Mouse (Mus musculus): ENCODE data around the gene Ccdc34.

The Ccdc34 gene

GRCm38 (mm10) chr2:110005164-110005563, 12.5 kb upstream of the Ccdc34 start:
- WGBS = 74% methylated on average over 3 of the region's 3 CpGs

GRCm38 (mm10) chr2:110005596-110006239, 11.9 kb upstream of the Ccdc34 start:
- 94% methylated on average over 3 of the region's 3 CpGs for WGBS

- WGBS = 90% methylated on average over 10 of the region's 10 CpGs
These were observed 10.0 kb upstream of the Ccdc34 start for GRCm38 (mm10) chr2:110007423-110008267.

GRCm38 (mm10) chr2:110012184-110012725, 5.4 kb upstream of the Ccdc34 start:
- 90% methylated on average over 13 of the region's 13 CpGs for WGBS

GRCm38 (mm10) chr2:110017087-110017486, 530 bp upstream of the Ccdc34 start:
- WGBS = 37% methylated on average over 7 of the region's 7 CpGs

- WGBS = 65% methylated on average over 4 of the region's 4 CpGs
These were observed 2.0 kb downstream of the Ccdc34 start for GRCm38 (mm10) chr2:110019656-110020055.

GRCm38 (mm10) chr2:110020430-110020829, 2.8 kb downstream of the Ccdc34 start:
- WGBS = 93% methylated on average over 1 of the region's 1 CpGs

GRCm38 (mm10) chr2:110036265-110036664, 18.6 kb downstream of the Ccdc34 start:
- 71% methylated on average over 4 of the region's 4 CpGs for WGBS

GRCm38 (mm10) chr2:110036665-110037064, 19.0 kb downstream of the Ccdc34 start:
- WGBS = 72% methylated on average over 4 of the region's 4 CpGs

- 88% methylated on average over 2 of the region's 2 CpGs for WGBS
These were observed 19.6 kb downstream of the Ccdc34 start for GRCm38 (mm10) chr2:110037221-110037620.

- 62% methylated on average over 5 of the region's 5 CpGs for WGBS
These were observed 20.7 kb downstream of the Ccdc34 start for GRCm38 (mm10) chr2:110038341-110038740.

GRCm38 (mm10) chr2:110042861-110043760, 25.5 kb downstream of the Ccdc34 start:
- 84% methylated on average over 5 of the region's 5 CpGs for WGBS

- WGBS = 55% methylated on average over 4 of the region's 4 CpGs
These were observed 40.8 kb downstream of the Ccdc34 start for GRCm38 (mm10) chr2:110058424-110058823.

- 93% methylated on average over 1 of the region's 1 CpGs for WGBS
These were observed 45.5 kb downstream of the Ccdc34 start for GRCm38 (mm10) chr2:110063131-110063530.

GRCm38 (mm10) chr2:110073023-110073422, 55.4 kb downstream of the Ccdc34 start:
- 84% methylated on average over 6 of the region's 6 CpGs for WGBS

GRCm38 (mm10) chr2:110074646-110075452, 57.2 kb downstream of the Ccdc34 start:
- WGBS = 94% methylated on average over 6 of the region's 6 CpGs

GRCm38 (mm10) chr2:110077240-110077639, 59.6 kb downstream of the Ccdc34 start:
- WGBS = 89% methylated on average over 2 of the region's 2 CpGs

GRCm38 (mm10) chr2:110077655-110078054, 60.0 kb downstream of the Ccdc34 start:
- 80% methylated on average over 2 of the region's 2 CpGs for WGBS

GRCm38 (mm10) chr2:110080532-110080931, 62.9 kb downstream of the Ccdc34 start:
- WGBS = 82% methylated on average over 6 of the region's 6 CpGs

- 88% methylated on average over 2 of the region's 2 CpGs for WGBS
These were observed 65.4 kb downstream of the Ccdc34 start for GRCm38 (mm10) chr2:110082975-110083374.

GRCm38 (mm10) chr2:110085701-110086143, 68.1 kb downstream of the Ccdc34 start:
- 69% methylated on average over 3 of the region's 3 CpGs for WGBS
